Mouse (Mus musculus): ENCODE data around the gene Tns1.
"Not testable (repeated sequence)": the region's sequence is repeated elsewhere in the genome, so short reads cannot be mapped to it uniquely, and the experiment has no call there.

Tns1 gene

DNA sequence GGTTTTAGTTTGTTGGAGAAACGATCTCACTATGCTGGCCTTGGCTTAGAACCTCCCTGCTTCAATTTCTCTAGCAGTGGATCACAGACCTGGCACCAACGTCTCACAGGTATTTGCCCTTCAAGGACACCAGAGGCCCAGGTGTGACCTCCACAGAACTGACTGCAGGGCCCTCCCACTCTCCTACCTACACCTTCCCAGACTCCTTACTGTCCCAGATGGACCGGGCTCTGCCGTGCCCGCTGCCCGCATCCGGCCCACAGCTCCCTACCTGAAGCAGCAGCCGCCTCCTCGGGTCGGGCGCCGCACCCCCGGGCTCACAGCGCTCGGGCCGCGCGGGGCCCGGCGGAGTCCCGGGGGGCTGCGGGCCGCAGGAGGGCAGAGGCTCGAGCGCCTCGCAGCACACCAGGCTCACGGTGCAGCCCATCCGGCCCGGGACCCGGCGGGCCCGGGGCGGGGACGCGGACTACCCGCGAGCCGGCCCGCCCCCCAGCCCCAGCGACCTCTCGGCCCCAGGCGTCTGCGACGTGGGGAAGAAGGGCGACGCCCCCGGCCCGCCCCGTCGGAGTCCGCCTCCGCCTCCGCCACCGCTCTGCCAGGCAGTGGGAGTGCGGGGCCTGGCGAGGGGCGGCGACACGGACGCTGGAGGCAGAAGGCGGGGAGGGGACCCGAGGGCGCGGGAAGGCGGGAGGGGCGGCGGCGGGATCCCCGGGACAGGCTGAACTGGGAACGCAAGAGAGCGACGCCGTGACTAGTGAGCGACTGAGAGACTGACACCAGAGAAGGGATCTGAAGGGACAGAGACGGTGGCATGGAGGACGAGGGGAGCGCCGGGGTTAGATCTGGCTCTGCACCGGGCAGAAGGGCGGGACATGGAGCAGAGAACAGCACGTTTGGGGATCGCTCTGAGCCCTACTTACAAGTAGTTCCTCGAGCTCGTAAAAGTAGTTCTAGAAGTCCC is at the start of gene Tns1:
Gene Tns1, minus strand, starts transcription at position 429 of the 961 bp plus-strand sequence.
- DNase-seq = peak; percentile 63

DNA sequence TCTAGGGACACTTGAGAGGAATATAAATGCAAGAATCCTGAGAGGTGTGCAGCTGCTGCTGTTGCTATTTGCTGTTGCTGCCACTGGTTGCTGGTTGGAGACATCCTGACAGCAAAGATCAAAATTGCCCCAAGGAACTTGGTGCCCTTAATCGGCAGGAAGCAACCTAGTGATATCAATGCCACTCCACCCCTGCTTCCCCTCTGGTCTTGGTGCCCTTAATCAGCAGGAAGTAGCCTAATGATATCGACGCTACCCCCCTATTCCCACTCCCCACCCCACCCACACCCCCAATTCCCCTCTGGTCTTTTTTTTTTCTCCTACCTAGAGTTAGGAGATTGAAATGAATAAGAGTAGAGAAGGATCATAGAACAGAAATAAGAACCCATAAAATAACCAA is 48.5 kb upstream of the Tns1 start:
- no peak for DNase-seq

GRCm38 (mm10) chr1:74169721-74170120 is 45.5 kb upstream of the Tns1 start:
- DNase-seq = no peak

DNA sequence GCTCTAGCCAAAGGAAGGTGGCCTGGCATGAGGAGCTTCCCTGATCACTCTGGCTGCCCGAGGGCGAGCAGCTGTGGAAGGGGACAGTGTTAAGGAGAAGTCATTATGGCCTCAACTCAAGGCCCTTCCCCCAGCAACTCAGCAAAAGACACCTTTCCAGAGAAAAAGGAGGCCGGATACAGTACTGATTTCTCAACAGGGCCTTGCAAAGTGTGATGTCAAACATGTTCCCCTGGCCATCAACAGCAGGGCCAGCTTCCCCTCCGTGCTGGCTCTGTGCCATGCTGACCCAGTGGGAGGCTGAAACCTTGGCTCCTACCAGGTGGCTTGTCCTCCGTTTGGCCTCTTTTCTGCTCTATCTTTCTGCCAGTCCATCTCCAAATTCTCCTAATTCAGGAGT is 42.9 kb upstream of the Tns1 start:
- DNase-seq = no peak

DNA sequence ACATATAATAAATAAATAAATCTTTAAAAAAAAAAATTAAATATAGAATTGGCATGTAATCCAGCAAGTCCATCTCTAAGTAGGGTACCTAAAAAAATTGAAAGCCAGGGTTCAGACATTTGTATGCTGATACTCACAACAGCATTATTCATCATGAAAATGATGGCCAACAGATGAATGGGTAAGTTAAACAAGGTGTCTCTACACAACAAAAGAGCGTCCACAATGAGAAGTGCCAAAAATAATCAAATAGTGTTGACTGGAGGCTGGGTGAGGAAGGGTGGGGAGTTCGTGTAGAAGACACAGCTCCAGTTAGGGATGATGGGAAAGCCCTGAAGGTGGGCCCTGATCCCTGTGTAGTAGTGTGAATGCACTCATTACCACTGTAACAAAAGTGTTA is 35.8 kb upstream of the Tns1 start:
- DNase-seq = no peak

GRCm38 (mm10) chr1:74159613-74160012 is 35.4 kb upstream of the Tns1 start:
- DNase-seq = not testable (repeated sequence)

DNA sequence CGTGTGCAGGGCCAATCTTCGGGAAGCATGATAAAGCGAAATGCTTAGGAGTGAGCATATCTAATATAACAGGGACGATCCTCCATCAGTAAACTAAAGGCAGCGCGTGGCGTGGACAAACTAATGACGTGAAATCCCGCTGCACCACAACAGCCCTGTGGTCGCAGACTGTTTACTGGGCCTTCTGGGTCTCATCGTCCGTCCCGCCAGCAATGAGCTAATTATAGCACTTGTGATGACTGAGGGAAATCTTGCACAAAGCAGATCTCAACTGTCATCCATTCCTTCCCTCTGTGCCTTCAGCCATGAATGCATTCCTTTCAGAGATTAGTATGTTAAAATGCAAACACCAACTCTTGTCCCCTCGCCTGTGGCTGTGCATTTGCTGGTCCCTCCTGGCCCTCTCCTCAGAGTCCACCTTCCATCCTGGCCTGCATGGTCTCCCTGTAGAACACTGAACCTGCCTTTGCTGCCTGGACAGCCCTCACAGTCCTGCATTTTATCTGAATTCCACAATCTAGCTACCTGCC is 32.2 kb upstream of the Tns1 start:
- no peak for DNase-seq

GRCm38 (mm10) chr1:74155435-74156012 is 31.3 kb upstream of the Tns1 start:
- no peak for DNase-seq

DNA sequence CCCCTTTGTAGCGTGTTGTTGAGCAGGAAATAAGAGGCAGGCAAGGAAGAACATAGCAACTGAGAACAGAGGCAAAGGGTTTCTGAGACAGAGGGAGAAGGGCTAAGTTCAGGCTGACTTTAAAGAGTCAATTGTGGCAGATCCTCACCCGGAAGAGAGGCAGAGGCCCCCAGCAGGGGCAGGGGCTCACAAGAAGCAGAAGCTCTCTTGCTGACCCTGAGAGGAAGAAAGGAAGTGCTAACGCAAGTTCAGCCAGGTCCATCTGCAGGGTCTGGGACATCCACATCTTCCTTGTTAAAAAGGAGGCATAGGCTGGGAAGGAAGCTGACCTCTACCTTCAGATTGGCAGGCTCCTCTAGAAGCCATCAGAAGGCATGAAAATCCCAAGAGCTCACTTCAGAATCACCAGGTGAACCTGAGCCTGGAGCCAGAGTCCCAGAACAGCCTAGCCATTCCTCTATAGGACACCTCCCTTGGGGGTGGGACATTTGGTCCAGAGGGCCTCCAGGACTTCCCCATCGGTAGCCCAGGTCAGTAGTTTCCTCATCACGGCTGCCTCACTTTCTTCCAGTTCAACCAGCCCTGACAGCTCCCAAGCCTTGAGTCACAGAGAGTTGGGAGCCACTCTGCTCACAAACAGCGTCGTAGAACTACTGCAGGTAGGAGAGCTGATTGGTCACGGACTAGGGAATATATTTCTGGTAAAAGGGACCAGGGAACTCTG is 29.4 kb upstream of the Tns1 start, which contains the start of gene Cxcr2:
Gene Cxcr2, plus strand, starts transcription at position 529 of the 724 bp plus-strand sequence.
- DNase-seq = no peak

DNA sequence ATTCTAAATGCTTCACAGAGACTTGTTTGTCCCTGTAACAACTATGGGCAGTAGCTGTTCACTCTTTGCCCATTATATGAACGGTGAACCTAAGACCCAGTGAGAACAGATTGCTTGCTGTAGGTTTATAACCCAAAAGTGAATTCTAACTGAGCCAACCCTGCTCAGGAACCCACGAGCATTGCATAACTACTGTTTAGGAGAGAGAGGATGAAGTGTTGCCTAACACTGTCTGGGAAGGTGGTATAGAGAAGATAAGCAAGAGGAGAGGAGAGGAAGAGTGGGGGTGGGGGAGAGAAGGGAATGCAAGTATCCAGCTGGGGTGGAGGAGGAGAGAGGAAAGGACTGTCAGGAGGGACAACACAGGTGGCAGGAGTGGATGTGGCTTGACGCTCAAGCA is 26.8 kb upstream of the Tns1 start:
- no peak for DNase-seq

DNA sequence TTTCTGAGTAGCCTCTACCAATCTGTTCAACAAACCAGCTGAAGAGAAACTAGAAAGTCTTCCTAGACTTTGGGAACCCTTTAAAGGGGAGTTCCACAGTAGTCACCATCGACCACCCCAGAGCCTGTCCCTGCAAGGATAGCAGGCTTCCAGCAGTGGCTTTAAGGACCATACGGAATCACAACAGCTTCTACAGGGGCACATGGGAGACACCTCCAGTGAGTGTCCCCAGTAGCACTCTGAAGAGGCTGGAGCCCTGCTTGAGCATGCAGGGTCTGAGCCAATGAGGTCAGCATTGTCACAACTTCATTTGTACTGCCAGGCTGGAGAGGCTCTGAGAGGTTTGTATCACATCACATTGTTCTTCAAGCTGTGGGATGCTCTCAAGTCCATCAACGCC is 25.9 kb upstream of the Tns1 start:
- DNase-seq = no peak

DNA sequence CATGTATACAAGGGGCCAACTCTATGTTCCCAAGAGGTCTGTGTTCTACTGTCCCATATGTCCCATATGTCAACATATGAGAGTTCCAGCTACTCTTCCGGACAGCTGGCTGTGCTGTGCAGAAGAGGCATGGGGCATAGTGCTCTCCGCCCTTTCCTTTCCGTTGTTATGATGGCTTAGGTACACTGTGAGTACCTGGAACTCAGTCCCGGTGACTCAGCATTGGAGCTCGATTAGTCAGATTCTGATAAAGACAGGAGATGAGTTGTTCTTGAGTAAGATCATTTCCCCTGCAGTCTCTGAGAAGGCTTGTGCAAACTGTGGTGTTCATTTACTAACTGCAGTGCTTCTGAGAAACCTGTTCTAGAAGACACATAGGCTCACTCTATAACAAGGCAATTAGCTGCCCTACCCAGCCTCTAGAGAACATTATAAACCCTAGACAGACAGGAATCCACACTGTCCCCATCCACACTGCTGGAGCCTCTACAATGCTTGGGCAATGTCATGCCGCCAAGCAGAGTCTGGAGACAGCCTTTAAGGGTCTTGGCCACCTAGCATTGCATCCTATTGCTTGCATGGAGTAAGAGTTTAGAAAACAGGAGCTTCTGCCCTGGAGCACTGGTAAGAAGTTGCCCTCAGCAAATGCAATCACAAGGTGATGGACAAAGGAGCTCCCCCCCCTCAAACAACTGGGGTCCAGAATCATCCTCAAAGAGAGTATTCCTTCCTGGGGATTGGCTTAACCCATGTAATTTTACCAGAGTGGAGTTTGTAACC is 25.0 kb upstream of the Tns1 start:
- no peak for DNase-seq

- no peak for DNase-seq
Measured at GRCm38 (mm10) chr1:74141781-74142180, 17.5 kb upstream of the Tns1 start.

GRCm38 (mm10) chr1:74139415-74139814 is 15.2 kb upstream of the Tns1 start:
- no peak for DNase-seq

- no peak for DNase-seq
Measured at GRCm38 (mm10) chr1:74135326-74135950, 11.2 kb upstream of the Tns1 start.

- no peak for DNase-seq
Measured at GRCm38 (mm10) chr1:74133954-74134353, 9.7 kb upstream of the Tns1 start.

- no peak for DNase-seq
Measured at GRCm38 (mm10) chr1:74132011-74132410, 7.8 kb upstream of the Tns1 start.

DNA sequence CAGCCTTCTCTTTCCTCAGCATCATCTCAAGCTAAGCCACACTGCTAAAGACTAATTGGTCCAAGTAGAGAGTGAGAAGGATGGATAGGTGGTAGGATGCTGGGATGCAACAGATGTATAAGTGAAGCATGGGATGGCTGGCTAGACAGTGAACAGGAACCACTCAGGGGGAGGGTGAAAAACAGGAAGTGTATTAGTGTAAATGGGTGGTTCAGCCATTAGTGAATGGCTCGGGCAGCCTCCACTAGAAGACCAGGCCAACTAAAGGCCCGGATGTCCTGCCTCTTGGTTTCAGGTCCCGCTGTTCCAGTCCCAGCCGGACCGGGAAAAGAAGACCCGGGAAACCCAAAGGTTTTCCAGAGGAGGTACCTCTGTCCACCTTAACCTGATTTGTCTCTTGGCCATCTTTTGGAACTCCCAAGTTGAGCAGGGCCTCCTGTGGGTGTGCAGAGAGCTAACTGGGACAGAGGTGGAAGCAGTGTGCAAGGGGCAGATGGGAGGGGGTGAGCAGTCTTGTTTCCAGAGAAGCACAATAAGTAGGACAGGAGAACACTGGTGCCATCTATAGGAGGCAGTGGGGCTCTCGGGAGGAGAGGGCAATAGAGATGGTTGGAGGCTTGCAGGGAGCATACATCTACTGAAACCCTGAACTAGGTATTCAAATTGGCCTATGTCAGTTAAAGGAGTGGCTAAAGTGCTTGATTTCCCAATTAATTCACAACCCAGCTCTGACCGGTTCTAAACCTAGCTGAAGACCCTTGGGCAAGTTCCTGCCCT is 6.8 kb upstream of the Tns1 start:
- DNase-seq = no peak

- peak; percentile 81 for DNase-seq
Measured at GRCm38 (mm10) chr1:74124991-74125552, 823 bp upstream of the Tns1 start, which contains the start of gene Rufy4. Rufy4 (plus strand) TSS chr1:74125541.

DNA sequence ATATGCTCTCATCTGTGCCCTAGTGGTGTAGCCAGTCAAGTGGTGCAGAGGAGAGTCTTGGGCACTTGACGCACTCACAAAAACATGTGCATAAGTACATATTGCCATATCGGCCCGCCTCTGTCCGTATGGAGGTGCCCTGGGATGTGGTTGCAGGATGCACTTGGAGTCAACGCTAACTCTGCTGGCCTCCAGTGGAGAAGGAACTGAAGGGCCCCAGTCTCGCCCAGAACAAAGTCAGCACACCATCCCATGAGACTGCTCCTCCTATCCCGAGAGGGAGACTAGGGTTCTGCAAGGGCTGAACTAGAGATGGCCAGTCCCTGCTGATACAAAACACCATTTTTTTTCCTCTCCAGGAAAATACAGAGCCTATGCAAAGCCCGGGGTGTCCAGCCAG is 1.0 kb downstream of the Tns1 start:
- DNase-seq = no peak

Data from lung, postnatal 14 days (tissue).